Mouse (Mus musculus) CD8-positive naive resting alpha-beta T cell, adult 2 months (primary cell): ENCODE data around the gene Crtc1.

Experiments used
- DNase-seq, 2 experiments: peaks; one replicate each; pipeline ENCODE4 v3.0.0; 2022; ENCODE audit warnings: low read depth in 2 of 2, low spot score in 2 of 2

Gene Crtc1

GRCm38 (mm10) chr8:70394269-70394998 is 44.9 kb downstream of the Crtc1 start:
- DNase-seq = no peak

- no peak for DNase-seq
Measured at GRCm38 (mm10) chr8:70393087-70393486, 46.3 kb downstream of the Crtc1 start.

GRCm38 (mm10) chr8:70389678-70390077 is 49.7 kb downstream of the Crtc1 start:
- no peak for DNase-seq

GRCm38 (mm10) chr8:70383287-70383686 is 56.1 kb downstream of the Crtc1 start:
- DNase-seq = peak; percentile 36 to 62

- no peak for DNase-seq
Measured at GRCm38 (mm10) chr8:70380069-70380468, 59.3 kb downstream of the Crtc1 start.

GRCm38 (mm10) chr8:70377049-70377448 is 62.3 kb downstream of the Crtc1 start:
- no peak for DNase-seq

GRCm38 (mm10) chr8:70376275-70376741 is 63.1 kb downstream of the Crtc1 start:
- DNase-seq = no peak

- DNase-seq = no peak
Measured at GRCm38 (mm10) chr8:70375212-70375859, 64.0 kb downstream of the Crtc1 start.

GRCm38 (mm10) chr8:70374318-70374927 is 65.0 kb downstream of the Crtc1 start:
- peak in 1 of 2 experiments; percentile 48 for DNase-seq

GRCm38 (mm10) chr8:70373397-70374317 is 65.7 kb downstream of the Crtc1 start, which contains the start of gene Comp:
TSS of gene Comp (plus strand) at chr8:70373558.
- DNase-seq = no peak

- no peak for DNase-seq
Measured at GRCm38 (mm10) chr8:70371951-70372350, 67.4 kb downstream of the Crtc1 start.

- no peak for DNase-seq
Measured at GRCm38 (mm10) chr8:70370476-70370875, 68.9 kb downstream of the Crtc1 start.

- no peak for DNase-seq
Measured at GRCm38 (mm10) chr8:70366588-70366987, 72.8 kb downstream of the Crtc1 start.

- DNase-seq = no peak
Measured at GRCm38 (mm10) chr8:70364066-70364465, 75.3 kb downstream of the Crtc1 start.

GRCm38 (mm10) chr8:70361484-70362032 is 77.8 kb downstream of the Crtc1 start:
- DNase-seq = no peak

GRCm38 (mm10) chr8:70360769-70361168 is 78.6 kb downstream of the Crtc1 start:
- DNase-seq = no peak

GRCm38 (mm10) chr8:70359411-70359810 is 80.0 kb downstream of the Crtc1 start:
- no peak for DNase-seq

- DNase-seq = no peak
Measured at GRCm38 (mm10) chr8:70356111-70356510, 83.3 kb downstream of the Crtc1 start.

GRCm38 (mm10) chr8:70354004-70354403 is 85.4 kb downstream of the Crtc1 start:
- no peak for DNase-seq

GRCm38 (mm10) chr8:70353194-70353817 is 86.1 kb downstream of the Crtc1 start, which contains the start of gene Upf1:
TSS of gene Upf1 (minus strand) at chr8:70353278.
- peak; percentile 98 for DNase-seq
